Mouse (Mus musculus) myocyte (in vitro differentiated cells): ENCODE data around the gene Arhgap35.

Experiments used
- E2F4 ChIP-seq: IDR thresholded peaks from one replicate; pipeline ENCODE4 v1.6.1; 2011; ENCODE audit warnings: mild to moderate bottlenecking, control low read depth, moderate library complexity; ENCODE audit not compliant: insufficient read depth
- MAX ChIP-seq: IDR thresholded peaks from one replicate; pipeline ENCODE4 v1.6.1; 2011; ENCODE audit warnings: low read depth, mild to moderate bottlenecking, control low read depth
- MYOD1 ChIP-seq, 3 experiments: IDR thresholded peaks; one replicate each; pipeline ENCODE4 v1.6.1; 2011; ENCODE audit warnings: control low read depth in 2 of 3, low read depth in 2 of 3, mild to moderate bottlenecking in 2 of 3, moderate library complexity in 1 of 3; ENCODE audit not compliant: insufficient read length in 2 of 3, control insufficient read depth in 1 of 3
- MYOG ChIP-seq, 3 experiments: IDR thresholded peaks; one replicate each; pipeline ENCODE4 v1.6.1; 2011; ENCODE audit warnings: control low read depth in 2 of 3, low read depth in 2 of 3, mild to moderate bottlenecking in 2 of 3; ENCODE audit not compliant: insufficient read length in 2 of 3, control insufficient read depth in 1 of 3, insufficient read depth in 1 of 3
- POLR2A ChIP-seq: IDR thresholded peaks from one replicate; pipeline ENCODE4 v1.6.1; 2011; ENCODE audit warnings: low read depth, mild to moderate bottlenecking, control low read depth, moderate library complexity; ENCODE audit not compliant: insufficient read length
- POLR2AphosphoS2 ChIP-seq: IDR thresholded peaks from one replicate; pipeline ENCODE4 v1.6.1; 2011; ENCODE audit warnings: low read depth, control low read depth; ENCODE audit not compliant: insufficient read length
- REST ChIP-seq: IDR thresholded peaks from one replicate; pipeline ENCODE4 v1.6.1; 2011; ENCODE audit warnings: mild to moderate bottlenecking, control low read depth, moderate library complexity; ENCODE audit not compliant: insufficient read depth, insufficient read length
- TCF12 ChIP-seq: IDR thresholded peaks from one replicate; pipeline ENCODE4 v1.6.1; 2011; ENCODE audit warnings: mild to moderate bottlenecking, control low read depth; ENCODE audit not compliant: poor library complexity, insufficient read depth, severe bottlenecking
- TCF3 ChIP-seq: IDR thresholded peaks from one replicate; pipeline ENCODE4 v1.6.1; 2011; ENCODE audit warnings: low read depth, control low read depth; ENCODE audit not compliant: insufficient read length
- USF1 ChIP-seq: IDR thresholded peaks from one replicate; pipeline ENCODE4 v1.6.1; 2011; ENCODE audit warnings: low read depth, mild to moderate bottlenecking, control low read depth, moderate library complexity

DNA sequence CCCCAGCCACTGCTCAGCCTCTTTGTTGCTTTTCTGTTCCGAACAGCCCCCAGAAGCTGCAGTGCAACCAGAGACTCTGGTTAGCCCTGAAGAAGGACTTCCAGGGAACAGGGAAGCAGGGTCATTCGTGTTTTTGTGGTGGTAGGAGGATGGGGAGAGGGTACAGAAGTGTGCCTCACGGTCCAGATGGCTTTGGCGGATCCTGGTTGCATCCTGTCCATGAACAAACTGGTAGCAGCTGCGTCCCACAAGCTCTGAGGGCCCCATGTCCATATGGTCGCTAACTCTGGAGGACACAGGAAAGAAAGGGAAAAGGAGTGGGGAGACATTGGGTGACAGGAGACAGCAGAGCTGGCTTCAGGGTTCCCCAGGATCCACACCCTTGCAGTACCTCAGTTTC is 153.6 kb downstream of the Arhgap35 start:
- TF ChIP-seq USF1, result no peak
- no peak for TF ChIP-seq MYOG (IDR thresholded peaks at IDR 0.05; ENCODE audit: control insufficient read depth in 1 of 3, insufficient read depth in 1 of 3, insufficient read length in 2 of 3, low read depth in 2 of 3)
- no peak for TF ChIP-seq POLR2A
- TF ChIP-seq MAX, result no peak
- no peak for TF ChIP-seq E2F4
- no peak for TF ChIP-seq MYOD1 (IDR thresholded peaks at IDR 0.05; ENCODE audit: control insufficient read depth in 1 of 3, insufficient read length in 2 of 3, low read depth in 2 of 3)
- no peak for TF ChIP-seq POLR2AphosphoS2
- no peak for TF ChIP-seq TCF3
- no peak for TF ChIP-seq TCF12
- no peak for TF ChIP-seq REST
